Mouse (Mus musculus) stomach, embryonic 16.5 days (tissue): ENCODE measurements around the gene Mfsd4b3. TPM values are rescaled to one million over a fixed set of nuclear protein-coding genes. Genes with fewer than 3 reads are reported as not detected.

ENCODE experiments used
- ATAC-seq: fragments of 200-750 bp; cut with Nextera tagmentation; 2 replicates; pipeline ENCODE4 v1.8.0; 2017; ENCODE audit warnings: moderate number of reproducible peaks, moderate TSS enrichment; ENCODE audit not compliant: insufficient read depth, low FRiP score
- H3K27ac ChIP-seq: fragments of 300-500 bp; sonication (generic); 2 replicates; pipeline ENCODE4 v1.5.1; 2014; ENCODE audit warnings: low read length
- H3K27me3 ChIP-seq: fragments of 300-500 bp; sonication (generic); 2 replicates; pipeline ENCODE4 v1.6.1; 2014; ENCODE audit warnings: low read length, control low read depth, mixed read lengths; ENCODE audit not compliant: control insufficient read depth, insufficient read depth
- H3K36me3 ChIP-seq: fragments of 300-500 bp; sonication (generic); 2 replicates; pipeline ENCODE4 v1.6.1; 2014; ENCODE audit warnings: low read length; ENCODE audit not compliant: control insufficient read depth, insufficient read depth
- H3K4me1 ChIP-seq: fragments of 300-500 bp; sonication (generic); 2 replicates; pipeline ENCODE4 v1.6.1; 2014; ENCODE audit warnings: low read length, control low read depth, mixed read lengths; ENCODE audit not compliant: control insufficient read depth, insufficient read depth
- H3K4me2 ChIP-seq: fragments of 300-500 bp; sonication (generic); 2 replicates; pipeline ENCODE4 v1.6.1; 2014; ENCODE audit warnings: low read depth, low read length, mixed read lengths
- H3K4me3 ChIP-seq: fragments of 300-500 bp; sonication (generic); replicated peaks from 2 replicates; pipeline ENCODE4 v1.5.1; 2014; ENCODE audit warnings: mild to moderate bottlenecking, low read length
- H3K9ac ChIP-seq: fragments of 300-500 bp; sonication (generic); 2 replicates; pipeline ENCODE4 v1.6.1; 2014; ENCODE audit warnings: low read length
- H3K9me3 ChIP-seq: fragments of 300-500 bp; sonication (generic); replicated peaks from 2 replicates; pipeline ENCODE4 v1.6.1; 2016; ENCODE audit warnings: low read length, control low read depth; ENCODE audit not compliant: control insufficient read depth
- WGBS: fragments of 180-500 bp; shearing (Covaris S2); extraction: QIAGEN DNeasy Blood & Tissue Kit; methylation state at CpG from one replicate; pipeline ENCODE4 v1.1.7; 2014; 5-methylcytosine and 5-hydroxymethylcytosine counted together
- polyA plus RNA-seq: library from polyadenylated mRNA; unstranded; fragments of >200 nt; fragmentation: Nextera tagmentation; extraction: Ambion mirVana; gene quantifications from 2 replicates; pipeline ENCODE4 v1.2.1, GENCODE M21; 2015

The Mfsd4b3 gene
- polyA plus RNA-seq, 1 experiment from 2014 or later, result 2.2 TPM

DNA sequence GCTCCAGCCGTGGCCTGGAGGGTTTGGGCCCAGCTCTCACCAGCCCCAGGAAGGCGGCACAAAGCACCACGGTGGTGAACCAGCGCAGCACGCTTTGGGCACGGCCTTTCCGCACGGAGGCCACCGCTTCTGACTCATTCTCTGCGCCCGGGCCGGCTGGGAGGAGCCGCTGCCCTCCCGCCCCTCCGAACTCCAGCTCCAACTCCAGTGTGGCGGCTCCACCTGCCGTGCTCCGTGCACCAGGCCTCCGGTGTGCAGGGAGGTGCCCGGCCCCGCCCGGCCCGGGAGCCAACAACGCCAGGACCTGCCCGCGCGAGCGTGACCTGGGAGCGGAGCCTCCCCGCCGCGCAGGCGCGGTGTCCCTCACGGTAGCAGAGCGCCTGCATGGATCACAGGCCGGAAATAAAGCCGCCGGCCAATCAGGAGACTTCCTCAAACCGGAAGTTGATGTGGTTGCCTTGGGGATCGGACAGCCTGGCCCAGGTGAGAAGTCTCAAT is 61.0 kb downstream of the Mfsd4b3 start, which contains the start of gene Mfsd4b4:
Gene Mfsd4b4, minus strand, starts transcription at position 365 of the 498 bp plus-strand sequence.
- H3K27ac ChIP-seq, result peak within 1 kb of the TSS; percentile 90
- no peaks in the 10 kb centered on the region for H3K27me3 ChIP-seq
- no peaks in the 10 kb centered on the region for H3K9me3 ChIP-seq
- H3K4me3 ChIP-seq, result peak within 1 kb of the TSS; percentile 63
- peak within 1 kb of the TSS; percentile 70 for H3K4me2 ChIP-seq
- ATAC-seq, result peak; percentile 99
- no peaks in the 10 kb centered on the region for H3K36me3 ChIP-seq
- 1% methylated on average over 40 of the region's 41 CpGs for WGBS
- no peaks in the 10 kb centered on the region for H3K4me1 ChIP-seq
- peak within 1 kb of the TSS; percentile 80 for H3K9ac ChIP-seq

Other genes starting within 250 kb of the Mfsd4b3 start
- 18.2 and 21.2 TPM in 2 replicates for gene Rev3l, start 228.0 kb downstream of the Mfsd4b3 start, polyA plus RNA-seq
- 3.5 and 3.6 TPM in 2 replicates for gene Mfsd4b4, start 60.9 kb downstream of the Mfsd4b3 start, polyA plus RNA-seq
- gene Mfsd4b2, start 33.2 kb downstream of the Mfsd4b3 start, polyA plus RNA-seq, result 0.12 and 0.18 TPM in 2 replicates
- 0.08 and 0.11 TPM in 2 replicates for gene Mfsd4b5, start 26.5 kb upstream of the Mfsd4b3 start, polyA plus RNA-seq
- gene Mfsd4b1, start 65.1 kb upstream of the Mfsd4b3 start, polyA plus RNA-seq, result 0.17 and 0.21 TPM in 2 replicates
- gene Slc16a10, start 182.1 kb upstream of the Mfsd4b3 start, polyA plus RNA-seq, result 11.0 and 12.2 TPM in 2 replicates